Mouse (Mus musculus) spleen, adult 12 weeks (tissue): ENCODE data around the gene Zfp28.
"Not testable (repeated sequence)": the region's sequence is repeated elsewhere in the genome, so short reads cannot be mapped to it uniquely, and the experiment has no call there.

ENCODE experiments used
- DNase-seq: peaks from one replicate; pipeline ENCODE4 v3.0.0; 2022; ENCODE audit warnings: low spot score

Gene Zfp28

DNA sequence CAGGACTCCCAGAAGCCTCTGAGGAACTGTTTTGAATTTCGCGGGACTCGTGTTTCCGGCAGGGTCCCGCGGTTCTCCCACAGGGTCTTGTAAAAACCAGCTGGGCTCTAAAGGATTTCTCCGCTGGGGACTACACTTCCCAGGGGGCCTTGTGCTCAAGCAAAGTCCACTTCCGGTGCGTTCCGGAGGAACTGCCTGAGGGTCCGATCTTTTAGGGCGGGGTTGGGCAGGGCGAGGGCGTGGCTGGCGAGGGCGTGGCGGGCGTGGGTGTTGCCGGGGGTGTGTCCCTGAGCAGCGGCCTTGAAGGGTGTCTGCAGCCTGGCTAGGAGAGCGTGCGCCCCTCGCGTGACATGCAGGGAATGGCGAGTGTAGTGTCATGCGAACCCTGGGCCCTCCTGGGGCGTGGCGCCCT lies at the start of gene Zfp28:
Gene Zfp28 (plus strand): TSS at position 252 of the 412 bp plus-strand sequence.
- peak; percentile 75 for DNase-seq

DNA sequence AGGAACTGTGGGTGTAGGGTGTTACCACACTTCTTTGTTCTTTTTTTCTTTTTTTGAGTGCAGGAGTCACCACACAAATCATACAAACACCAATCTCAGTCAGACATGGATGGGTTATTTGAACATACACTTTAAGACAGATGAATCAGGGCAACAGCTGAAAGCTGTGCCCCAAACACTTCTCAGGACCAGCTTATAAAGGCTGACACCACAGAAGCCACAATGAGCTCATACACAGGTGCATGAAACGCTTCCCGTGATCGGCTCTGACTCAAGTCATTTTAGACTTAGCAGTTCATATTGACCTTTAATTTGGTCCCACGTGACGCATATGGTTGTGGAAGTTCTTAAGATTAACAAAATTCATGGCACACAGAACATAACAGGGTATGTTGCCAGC lies 43.2 kb upstream of the Zfp28 start:
- no peak for DNase-seq

DNA sequence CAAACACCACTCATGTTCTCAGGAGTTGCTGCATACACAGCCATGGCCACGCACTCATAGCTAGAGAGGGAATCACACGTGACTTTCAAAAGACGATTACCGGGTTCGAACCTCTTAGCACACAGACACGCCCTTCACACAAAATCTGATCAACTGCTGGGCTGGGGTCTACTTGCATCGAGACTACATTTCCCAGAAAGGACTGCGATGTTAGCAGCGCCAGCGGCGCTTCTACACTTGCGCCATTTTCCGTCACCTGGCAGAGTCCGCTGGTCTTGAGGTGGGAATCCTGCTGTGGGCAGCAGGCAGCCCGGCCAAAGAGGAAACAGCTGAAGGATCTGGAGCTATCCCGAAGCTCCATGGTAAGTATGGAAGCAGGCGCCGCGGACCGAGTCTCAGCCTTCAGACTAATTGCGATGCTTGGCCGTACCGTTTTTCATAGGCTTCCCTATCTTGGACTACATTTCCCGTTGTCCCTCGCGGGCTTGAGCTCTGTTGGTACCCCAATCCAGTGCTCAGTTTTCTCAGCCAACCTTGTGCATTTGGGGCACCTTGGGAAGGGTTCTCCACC lies 39.5 kb upstream of the Zfp28 start, which contains the start of gene Gm3854:
Gene Gm3854 (plus strand): TSS at position 259 of the 571 bp plus-strand sequence.
- no peak for DNase-seq

GRCm38 (mm10) chr7:6344124-6344523 lies 39.0 kb upstream of the Zfp28 start:
- DNase-seq: no peak

GRCm38 (mm10) chr7:6358121-6358520 lies 25.0 kb upstream of the Zfp28 start:
- no peak for DNase-seq

- no peak for DNase-seq
Observed at GRCm38 (mm10) chr7:6358937-6359590, 24.0 kb upstream of the Zfp28 start.

DNA sequence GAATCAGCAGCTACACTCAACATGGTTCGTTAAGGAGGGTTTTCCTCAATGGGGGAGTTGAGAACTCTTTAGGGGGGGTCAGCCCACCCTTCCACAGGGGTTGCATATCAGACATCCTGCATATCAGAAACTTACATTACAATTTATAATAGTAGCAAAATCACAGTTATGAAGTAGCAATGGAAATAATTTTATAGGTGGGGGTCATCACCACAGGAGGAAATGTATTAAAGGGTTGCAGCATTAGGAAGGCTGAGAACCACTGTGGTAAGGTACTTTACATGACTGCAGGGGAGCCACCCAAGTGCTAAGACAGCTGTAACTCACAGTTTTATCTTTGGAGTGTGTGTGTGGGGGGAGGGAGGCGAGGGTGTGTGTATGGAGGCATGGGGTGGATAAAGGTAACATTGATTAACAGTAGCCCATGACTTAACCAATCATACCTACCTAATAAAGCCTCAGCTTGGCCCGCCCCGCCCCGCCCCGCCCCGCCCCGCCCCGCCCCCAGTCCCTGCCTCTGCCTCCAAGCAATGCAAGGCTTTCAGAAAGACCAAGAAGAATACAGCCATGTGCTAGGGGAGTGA lies 22.5 kb upstream of the Zfp28 start:
- no peak for DNase-seq

- no peak for DNase-seq
Observed at GRCm38 (mm10) chr7:6361756-6362155, 21.3 kb upstream of the Zfp28 start.

- peak; percentile 91 for DNase-seq
Observed at GRCm38 (mm10) chr7:6362268-6363046, 20.6 kb upstream of the Zfp28 start.

DNA sequence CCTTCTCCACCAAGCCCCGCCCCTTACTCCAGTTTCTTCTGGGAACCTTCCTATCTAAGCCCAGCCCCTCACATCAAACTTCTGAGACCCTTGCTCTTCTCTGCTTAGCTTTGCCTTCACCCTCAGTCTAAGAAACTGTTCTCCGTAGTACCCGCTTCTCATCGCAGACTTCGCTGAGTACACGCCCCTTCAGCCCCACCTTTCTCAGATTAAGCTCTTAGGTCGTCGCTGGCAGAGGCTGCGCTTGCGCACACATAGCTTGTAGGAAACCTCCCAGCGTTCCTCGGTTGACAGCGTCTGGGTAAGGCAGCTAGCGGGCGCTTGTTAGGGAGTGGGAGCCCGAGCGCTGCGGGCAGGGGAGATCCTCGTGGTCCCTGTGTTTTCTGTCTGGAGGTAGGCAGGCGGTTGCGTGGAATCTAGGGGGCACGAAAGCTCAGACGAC lies 20.0 kb upstream of the Zfp28 start, which contains the start of gene Zfp78:
Gene Zfp78 (plus strand): TSS at position 234 of the 442 bp plus-strand sequence.
- DNase-seq: no peak

GRCm38 (mm10) chr7:6364761-6365160 lies 18.3 kb upstream of the Zfp28 start:
- no peak for DNase-seq

- no peak for DNase-seq
Observed at GRCm38 (mm10) chr7:6367185-6367584, 15.9 kb upstream of the Zfp28 start.

DNA sequence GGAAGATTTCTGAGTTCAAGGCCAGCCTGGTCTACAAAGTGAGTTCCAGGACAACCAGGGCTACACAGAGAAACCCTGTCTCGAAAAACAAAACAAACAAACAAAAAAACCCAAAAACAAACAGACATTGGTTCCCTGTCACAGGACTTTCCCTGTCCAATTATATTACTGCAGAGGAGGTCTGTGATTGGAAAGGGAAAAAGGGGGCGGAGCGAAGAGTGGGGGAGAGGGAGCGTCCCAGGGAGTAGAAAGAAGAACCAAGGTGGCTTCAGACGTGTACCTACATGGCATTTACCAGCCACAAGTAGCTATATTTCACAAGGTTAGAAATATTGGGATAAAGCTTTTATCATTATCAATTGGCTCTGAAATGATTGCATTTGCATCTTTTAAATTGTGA lies 14.9 kb upstream of the Zfp28 start:
- not testable (repeated sequence) for DNase-seq

DNA sequence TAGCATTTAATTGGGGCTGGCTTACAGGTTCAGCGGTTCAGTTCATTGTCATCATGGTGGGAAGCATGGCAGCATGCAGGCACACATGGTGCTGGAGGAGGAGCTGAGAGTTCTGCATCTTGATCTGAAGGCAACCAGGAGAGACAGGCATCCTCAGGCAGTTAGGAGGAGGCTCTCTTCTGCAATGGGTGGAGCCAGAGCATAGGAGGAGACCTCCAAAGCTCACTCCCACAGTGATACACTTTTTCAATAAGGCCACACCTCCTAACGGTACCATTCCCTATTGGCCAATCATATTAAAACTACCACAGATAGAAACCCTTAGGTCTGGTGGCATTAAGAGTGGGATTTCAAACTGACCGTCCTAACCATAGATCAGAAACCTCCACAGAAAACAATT lies 13.6 kb upstream of the Zfp28 start:
- no peak for DNase-seq

DNA sequence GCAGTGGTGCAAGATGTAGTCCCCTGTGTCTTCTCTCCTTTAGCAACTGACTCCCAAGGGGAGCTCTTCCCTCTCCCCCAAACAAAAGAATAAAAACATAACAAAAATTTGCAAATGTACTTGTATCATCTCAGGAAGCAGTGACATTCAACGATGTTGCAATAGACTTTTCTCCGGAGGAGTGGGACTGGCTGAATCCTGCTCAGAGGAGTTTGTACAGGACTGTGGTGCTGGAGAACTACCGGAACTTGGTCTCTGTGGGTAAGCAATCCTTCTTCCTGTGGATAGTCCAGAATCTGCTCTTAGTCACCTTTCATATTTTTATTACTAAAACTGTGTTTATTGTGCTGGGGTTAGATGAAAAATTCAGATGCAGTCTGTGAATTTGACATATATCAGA lies 10.1 kb upstream of the Zfp28 start:
- no peak for DNase-seq

DNA sequence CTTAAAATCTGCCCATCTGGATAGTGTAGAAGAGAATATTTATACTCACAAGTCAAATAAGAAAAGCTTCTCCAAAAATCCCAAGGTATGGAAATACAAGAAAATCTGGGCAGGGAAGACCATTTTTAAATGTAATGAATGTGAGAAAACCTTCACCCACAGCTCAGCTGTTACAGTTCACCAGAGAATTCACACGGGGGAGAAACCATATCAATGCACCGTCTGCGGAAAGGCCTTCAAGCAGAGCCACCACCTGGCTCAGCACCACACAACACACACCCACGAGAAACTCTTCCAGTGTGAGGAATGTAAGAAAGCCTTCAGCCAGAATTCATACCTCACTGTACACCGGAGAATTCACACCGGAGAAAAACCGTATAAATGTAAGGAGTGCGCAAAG lies 4.7 kb upstream of the Zfp28 start:
- no peak for DNase-seq

- no peak for DNase-seq
Observed at GRCm38 (mm10) chr7:6381431-6381830, 1.7 kb upstream of the Zfp28 start.

DNA sequence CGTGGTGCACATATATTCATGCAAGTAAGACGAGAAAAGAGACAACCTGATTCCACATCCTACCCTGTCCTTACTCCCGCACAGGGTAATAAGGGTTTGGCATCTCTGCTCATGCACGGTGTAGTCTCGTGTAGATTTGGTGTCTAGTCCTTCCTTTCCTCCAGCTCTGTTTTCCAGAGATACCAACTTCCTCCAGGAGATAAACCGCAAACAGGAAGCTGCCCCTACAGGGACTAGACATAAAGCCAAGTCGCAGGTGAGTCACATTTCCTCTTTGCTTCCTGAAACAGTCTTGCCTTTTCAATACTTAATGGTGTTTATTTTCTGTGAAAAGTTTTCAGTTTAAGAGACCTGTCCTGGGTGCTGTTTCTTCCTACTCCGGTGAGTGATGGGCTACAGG lies 916 bp downstream of the Zfp28 start:
- no peak for DNase-seq

- DNase-seq: no peak
Observed at GRCm38 (mm10) chr7:6386995-6387394, 3.9 kb downstream of the Zfp28 start.

GRCm38 (mm10) chr7:6388971-6389370 lies 5.9 kb downstream of the Zfp28 start:
- no peak for DNase-seq

GRCm38 (mm10) chr7:6389449-6389848 lies 6.4 kb downstream of the Zfp28 start:
- DNase-seq: no peak
